ENCODE assay signal across 8 mouse cellular contexts in genomic region chr2:143062812-143063792, GRCm38 (mm10). TPM values are rescaled to one million over a fixed set of nuclear protein-coding genes. Genes with fewer than 3 reads are reported as not detected.
DNase-seq lines count a peak whose midpoint lies in the region; ATAC-seq lines count a peak whose summit lies in the region.

Gene Snrpb2 (plus strand): TSS chr2:143063039.

- no peaks in the 10 kb centered on the region for H3K4me1 ChIP-seq in hindbrain, embryonic 11.5 days (replicated peaks; ENCODE audit: control insufficient read depth, insufficient read depth, low read length)

- H3K27ac ChIP-seq in hindbrain, embryonic 11.5 days (ENCODE audit: low read depth, low read length), result no peak within 1 kb of the TSS

- WGBS in hindbrain, embryonic 11.5 days, result 1% methylated on average over 55 of the region's 55 CpGs

- peak; percentile 67 for DNase-seq in MEL-GATA-1-ER (ENCODE audit: extremely low read depth, low read depth)
- DNase-seq in cerebellum, adult 8-10 months, result peak; percentile 86
- DNase-seq in hindbrain, embryonic 11.5 days (ENCODE audit: low spot score), result peak; percentile 95
- peak; percentile 84 to 91 for DNase-seq in layer of hippocampus, postnatal 10 days (ENCODE audit: low spot score in 2 of 2)
- DNase-seq in lung, postnatal 10 days, result peak; percentile 94
- peak; percentile 90 for DNase-seq in ovary, postnatal 36 days (ENCODE audit: low spot score)
- DNase-seq in thymus, postnatal 25 days, result peak; percentile 81

- no peaks in the 10 kb centered on the region for H3K27me3 ChIP-seq in hindbrain, embryonic 11.5 days (ENCODE audit: control insufficient read depth, insufficient read depth, low read length)

- H3K36me3 ChIP-seq in hindbrain, embryonic 11.5 days (ENCODE audit: control insufficient read depth, insufficient read depth, low read length), result no peaks in the 10 kb centered on the region

- H3K4me3 ChIP-seq in hindbrain, embryonic 11.5 days (ENCODE audit: low read depth, low read length), result peak within 1 kb of the TSS; percentile 83

- H3K4me2 ChIP-seq in hindbrain, embryonic 11.5 days (replicated peaks; ENCODE audit: low read depth, low read length), result peak within 1 kb of the TSS; percentile 83

- ATAC-seq in frontal cortex, adult (ENCODE audit: low TSS enrichment), result peak; percentile 98
- peak; percentile 93 for ATAC-seq in hindbrain, embryonic 11.5 days (ENCODE audit: low FRiP score)

- H3K9ac ChIP-seq in hindbrain, embryonic 11.5 days (ENCODE audit: low read depth, low read length), result peak within 1 kb of the TSS; percentile 67

- H3K9me3 ChIP-seq in hindbrain, embryonic 11.5 days (ENCODE audit: control insufficient read depth, low read length), result no peaks in the 10 kb centered on the region

RNA-seq across cellular contexts. Expression of gene Snrpb2, which starts in this region (rescaled TPM):
- 121 and 128 TPM in 2 replicates for polyA plus RNA-seq in hindbrain, embryonic 11.5 days (2014; fragmentation: Nextera tagmentation; extraction: Ambion mirVana)
- total RNA-seq in layer of hippocampus, postnatal 10 days (2021), result 10 to 100 TPM; 49.1 to 52.0 TPM
